Mouse (Mus musculus) gastrocnemius, postnatal 14 days (tissue): Measurements from ENCODE around the gene Irf2bpl. TPM values are rescaled to one million over a fixed set of nuclear protein-coding genes. Genes with fewer than 3 reads are reported as not detected.

ENCODE experiments used
- DNase-seq: peaks from one replicate; pipeline ENCODE4 v3.0.0; 2021; ENCODE audit warnings: mixed read lengths
- intact Hi-C: fragments of 180-260 bp; cut with DNase I; formaldehyde crosslinking; loops from one replicate; pipeline ENCODE4 v1.15.1; 2025; ENCODE audit warnings: low total_unique reads
- long read RNA-seq, 2 experiments: library from polyadenylated mRNA; stranded (forward); transcript quantifications; one replicate each; pipeline ENCODE4 v2.0.0; 2021
- total RNA-seq, 2 experiments: library from RNA; stranded (reverse); gene quantifications; 2 replicates each; pipeline ENCODE4 v1.2.3; 2021

Gene Irf2bpl
- total RNA-seq = 10 to 100 TPM; 41.8 to 42.8 TPM
- long read RNA-seq, experiment 1, full-length matches to known transcripts = 32 of 33 reads
- long read RNA-seq, experiment 1, partial matches to known transcripts = 0 of 33 reads
- long read RNA-seq, experiment 1, other reads (novel, unspliced or antisense) = 1 of 33 reads
- long read RNA-seq, experiment 2, full-length matches to known transcripts = 31 of 33 reads
- long read RNA-seq, experiment 2, partial matches to known transcripts = 0 of 33 reads
- long read RNA-seq, experiment 2, other reads (novel, unspliced or antisense) = 2 of 33 reads

DNA sequence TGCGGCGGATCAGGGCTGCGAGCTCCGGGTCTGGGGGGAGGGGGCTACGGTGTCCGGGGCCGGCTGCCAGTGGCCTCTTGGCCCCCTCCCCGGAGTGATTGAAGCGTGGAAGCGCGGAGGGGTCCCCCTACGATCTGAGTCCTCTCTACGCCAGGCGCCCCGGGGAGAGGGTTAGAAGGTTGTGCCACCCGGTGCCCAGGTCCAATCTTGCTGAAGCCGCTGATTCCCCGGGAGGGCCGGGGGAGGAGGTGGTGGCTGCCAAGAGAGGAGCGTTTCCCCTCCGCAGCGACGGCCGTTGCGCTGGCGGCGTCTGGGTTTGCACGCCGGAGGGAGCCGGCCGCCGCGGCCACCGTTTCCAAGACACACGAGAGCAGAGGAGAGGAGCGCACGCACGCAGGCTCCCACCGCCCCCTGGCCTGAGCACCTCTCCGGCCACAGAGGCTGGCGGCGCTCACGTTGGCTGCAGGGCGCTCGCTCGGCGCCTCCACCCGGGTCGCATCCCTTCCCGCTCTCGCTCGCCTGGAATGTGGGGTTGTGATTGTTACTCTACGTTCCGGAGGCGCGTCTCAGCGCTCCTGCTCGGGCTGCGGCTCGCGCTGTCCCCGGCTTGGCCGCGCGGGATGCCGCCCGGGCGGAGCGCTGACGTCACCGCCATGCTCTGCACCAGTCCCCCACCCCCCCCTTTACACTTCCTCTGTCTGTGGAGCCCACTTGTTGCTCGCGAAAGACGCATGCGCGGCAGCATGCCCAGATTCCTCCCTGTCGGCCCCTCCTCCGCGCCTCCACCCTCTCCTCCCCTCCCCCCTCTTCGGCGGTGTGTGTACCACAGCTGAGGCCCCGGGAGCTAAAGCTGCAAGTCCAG, at the start of gene Irf2bpl:
Irf2bpl (minus strand) TSS at position 602 of the 862 bp plus-strand sequence.
- DNase-seq = peak; percentile 100
- intact Hi-C loops = loop anchor here (5.0 kb wide), 1 partner anchor 77 kb away; no protein-coding TSS in a partner anchor

DNA sequence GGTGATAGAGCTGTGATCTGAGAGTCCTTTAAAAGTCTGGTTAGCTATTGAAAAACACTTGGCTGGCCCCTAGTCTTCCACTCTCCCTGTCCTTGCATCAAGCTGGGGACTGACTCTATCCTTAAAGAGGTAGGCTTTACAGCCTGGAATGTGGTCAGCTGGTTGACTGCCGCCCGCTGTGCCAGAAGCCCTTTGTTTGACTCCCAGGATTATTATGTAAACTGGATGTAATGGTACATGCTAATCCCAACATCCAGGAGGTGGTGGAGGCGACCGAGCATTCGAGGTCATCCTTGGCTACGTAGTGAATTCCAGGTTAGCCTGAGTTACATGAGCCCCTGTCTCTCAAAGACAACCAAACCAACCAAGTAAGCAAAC, 48.0 kb upstream of the Irf2bpl start:
- intact Hi-C loops = no loop called here

DNA sequence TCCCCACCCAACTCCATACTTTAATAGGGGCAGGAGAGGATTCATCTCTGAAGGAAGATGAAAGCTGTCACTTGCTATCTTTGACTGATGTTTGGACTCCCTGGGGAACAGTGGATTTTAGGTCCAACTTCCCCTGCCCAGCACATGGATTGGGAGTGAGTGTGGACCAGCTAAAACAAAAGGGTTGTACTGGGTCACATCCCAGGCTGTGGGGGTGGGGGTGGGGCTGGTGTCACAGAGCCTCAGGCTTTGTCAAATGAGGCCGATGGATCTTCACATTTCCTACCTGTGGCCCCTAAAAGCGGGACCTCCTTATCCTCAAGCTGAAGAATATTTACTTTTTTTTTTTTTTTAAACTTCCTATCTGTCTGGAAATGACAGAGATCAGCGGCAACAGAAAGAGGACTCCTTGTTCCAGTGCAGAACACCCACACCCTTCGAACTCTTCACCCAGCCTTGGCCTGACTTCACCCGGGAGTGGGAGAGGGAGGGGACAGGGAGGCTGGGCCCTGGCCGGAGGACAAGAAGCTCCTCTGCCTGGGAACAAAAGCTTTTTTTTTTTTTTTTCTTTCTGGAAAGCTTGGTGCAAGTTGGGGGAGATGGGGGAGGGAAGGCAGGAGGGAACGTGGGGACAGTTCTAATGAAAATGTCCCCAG, 47.4 kb upstream of the Irf2bpl start:
- intact Hi-C loops = no loop called here
- DNase-seq = peak; percentile 90

More for the DNA sequence above, 48.0 kb upstream of the Irf2bpl start:
- peak; percentile 69 for DNase-seq

DNA sequence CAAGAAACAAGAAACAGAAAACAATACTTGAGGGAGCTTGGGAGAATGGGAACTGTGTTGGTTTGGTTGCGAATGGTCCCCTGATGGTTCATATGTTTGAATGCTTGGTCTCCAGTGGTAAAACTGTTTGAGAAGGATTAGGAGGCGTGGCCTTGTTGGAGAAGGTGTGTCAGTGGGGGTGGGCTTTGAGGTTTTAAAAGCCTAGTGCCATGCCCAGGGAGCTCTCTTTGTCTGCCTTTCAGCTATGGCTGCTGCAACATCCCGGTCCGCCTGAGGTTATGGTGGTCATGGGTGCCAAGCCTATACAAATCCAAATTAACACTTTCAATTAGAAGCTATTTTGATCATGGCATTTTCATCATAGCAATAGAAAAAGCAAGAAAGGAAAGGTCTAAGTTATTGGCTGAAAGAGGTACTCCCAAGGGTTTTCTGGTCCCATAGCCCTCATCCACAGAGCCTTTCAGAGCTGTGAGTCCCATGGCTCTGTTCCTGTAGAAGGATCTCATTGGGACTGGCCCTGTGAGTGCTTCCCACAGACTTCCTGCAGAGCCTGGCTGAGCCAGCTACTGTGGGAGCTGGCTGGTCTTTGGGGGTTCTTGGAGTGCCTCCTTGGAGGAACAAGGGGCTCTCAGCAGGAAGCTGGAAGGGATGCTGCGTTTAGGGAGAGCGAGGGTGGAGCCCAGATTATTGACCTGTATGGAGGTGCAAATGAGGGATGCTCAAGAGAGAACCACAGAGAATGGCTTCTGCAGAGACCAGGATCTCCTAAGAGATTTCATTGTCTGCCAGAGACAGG, 46.5 kb upstream of the Irf2bpl start:
- DNase-seq = no peak
- intact Hi-C loops = no loop called here

DNA sequence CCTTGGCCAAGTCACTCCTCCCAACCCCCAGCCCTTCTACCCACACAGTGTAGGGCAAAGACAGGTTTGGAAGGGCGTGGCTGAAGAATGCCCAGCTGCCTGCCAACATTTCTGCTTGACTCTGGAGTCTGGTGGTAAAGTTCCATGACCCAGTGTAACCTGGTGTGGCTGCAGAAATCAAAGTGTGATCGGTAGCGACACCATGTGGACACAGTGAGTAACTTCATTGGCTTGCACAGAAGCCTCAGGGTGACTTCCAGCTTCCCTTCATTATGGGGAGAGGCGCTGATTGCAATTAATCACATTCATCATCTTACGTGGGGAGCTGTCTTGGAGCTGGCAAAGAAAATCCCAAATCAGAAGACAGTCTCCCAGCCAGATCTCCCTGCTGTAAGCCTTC, 39.2 kb upstream of the Irf2bpl start:
- intact Hi-C loops = loop anchor here (5.0 kb wide), 1 partner anchor 152 kb away; no protein-coding TSS in a partner anchor
- DNase-seq = peak; percentile 73

DNA sequence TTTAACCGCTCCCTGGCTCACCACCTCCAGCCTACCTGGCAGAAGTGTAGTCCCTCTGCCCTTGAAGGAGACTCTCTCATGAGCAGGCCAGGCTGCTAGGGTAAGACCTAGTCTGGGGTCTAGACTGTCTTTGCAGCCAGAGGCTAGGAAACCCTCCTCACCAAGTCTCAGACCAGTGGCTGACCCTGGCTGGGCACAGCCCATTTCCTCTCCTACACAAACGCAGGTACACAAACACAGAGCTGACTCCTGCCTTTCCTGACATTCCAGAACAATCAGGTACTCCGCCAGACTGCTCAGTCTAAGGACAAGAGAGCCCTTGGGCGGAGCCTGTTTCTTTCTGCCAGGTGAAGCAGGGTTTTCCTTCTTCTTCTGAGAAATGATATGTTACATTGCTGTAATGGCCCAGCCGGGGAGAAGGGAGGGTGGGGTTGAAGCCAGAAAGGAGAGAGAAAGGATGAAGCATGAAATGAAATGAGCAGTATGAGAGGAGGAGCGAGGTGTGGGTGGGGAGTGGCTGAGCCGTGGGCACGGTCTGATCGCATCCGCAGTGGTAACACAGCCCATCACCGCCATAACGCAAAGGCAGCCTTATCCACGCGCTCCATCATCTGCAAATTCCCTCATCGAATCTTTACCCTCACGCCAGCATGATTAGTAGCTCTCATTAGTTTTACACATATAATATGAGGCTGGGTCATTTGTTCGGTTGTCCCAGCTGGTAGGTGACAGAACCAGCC, 34.6 kb upstream of the Irf2bpl start:
- no peak for DNase-seq
- intact Hi-C loops = no loop called here

DNA sequence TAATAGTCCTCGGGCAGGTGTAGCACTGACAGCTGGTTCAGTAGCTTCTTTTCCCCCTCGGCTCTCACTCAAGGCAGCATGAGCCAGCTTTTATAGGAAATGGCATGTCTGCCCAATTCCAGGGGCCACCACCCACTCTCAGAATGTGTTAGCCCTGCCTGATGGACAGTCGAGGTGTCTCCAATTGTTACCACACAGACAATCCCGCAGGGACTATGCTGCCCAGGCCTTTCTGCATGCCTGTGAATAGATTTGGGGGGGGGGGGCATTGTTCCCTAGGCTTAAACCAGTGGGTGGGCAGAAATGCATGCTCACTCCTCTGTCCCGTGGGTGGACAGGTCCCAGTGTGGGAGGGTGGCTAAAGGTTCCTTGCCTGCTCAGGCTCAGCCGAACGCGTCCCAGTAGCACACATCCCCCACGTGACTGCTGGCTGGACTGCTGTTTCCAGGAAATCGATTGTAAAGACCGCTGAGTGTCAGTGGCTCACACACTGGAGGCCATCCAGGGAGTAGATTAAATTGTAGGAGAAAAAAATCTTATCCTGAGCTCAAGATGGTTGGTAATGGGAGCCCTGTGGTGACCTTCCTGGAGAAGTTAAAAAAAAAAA, 33.9 kb upstream of the Irf2bpl start:
- DNase-seq = peak; percentile 57
- intact Hi-C loops = no loop called here

DNA sequence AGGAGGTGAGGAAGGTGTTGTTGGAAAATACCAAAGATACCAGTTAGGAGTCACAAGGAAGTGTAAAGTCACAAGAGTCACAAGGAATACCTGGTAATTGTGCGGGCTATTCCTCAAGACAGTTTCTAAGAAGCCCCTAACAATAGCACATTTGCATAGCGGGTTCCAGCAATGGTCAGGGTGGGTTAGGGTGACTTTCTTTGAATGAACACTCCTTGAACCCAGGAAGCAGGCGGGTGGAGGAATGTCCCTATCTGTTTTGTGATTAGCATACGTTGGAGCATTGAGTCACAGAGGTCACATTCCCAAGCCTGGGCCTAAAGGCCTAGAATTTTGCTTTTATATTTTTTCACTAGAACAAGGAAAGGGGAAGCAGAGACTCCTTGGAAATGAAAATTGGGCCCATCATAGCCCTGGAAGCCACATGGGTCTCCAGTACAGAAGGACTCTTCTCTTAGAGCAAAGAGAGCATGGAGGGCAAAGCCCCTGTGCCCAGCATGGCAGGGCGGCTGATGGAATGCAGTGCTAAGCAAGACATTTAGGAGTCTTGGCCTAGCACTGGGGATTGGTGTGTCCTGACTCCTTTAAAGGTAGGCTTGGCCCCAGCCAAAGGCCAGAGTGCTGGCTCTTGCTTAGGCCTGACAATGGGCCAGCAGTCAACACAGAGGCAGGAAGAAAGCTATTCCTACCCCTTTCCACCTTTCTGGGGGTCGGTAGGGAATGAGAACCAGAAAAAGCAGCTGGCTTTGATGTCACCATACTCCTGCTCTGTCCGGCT, 32.4 kb upstream of the Irf2bpl start:
- intact Hi-C loops = no loop called here
- no peak for DNase-seq

DNA sequence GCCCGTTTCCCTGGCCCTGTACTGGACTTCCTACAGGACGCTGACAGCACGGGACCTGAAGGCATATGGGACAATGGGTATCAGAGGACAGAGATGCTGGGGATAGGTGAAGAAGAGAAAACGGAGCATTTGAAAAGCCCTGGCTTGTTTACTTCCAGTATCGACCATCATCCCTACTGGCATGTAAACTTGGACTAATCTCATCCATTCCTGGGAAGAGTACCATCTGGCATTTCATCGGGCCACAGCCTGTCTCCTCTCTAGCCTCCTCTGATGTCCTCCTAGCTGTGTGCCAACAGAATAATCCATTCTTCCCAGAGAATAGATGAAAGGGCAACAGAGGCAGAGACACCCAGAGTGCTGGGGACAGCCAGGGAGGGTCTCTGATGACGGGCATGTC, 31.0 kb upstream of the Irf2bpl start:
- intact Hi-C loops = no loop called here
- no peak for DNase-seq

DNA sequence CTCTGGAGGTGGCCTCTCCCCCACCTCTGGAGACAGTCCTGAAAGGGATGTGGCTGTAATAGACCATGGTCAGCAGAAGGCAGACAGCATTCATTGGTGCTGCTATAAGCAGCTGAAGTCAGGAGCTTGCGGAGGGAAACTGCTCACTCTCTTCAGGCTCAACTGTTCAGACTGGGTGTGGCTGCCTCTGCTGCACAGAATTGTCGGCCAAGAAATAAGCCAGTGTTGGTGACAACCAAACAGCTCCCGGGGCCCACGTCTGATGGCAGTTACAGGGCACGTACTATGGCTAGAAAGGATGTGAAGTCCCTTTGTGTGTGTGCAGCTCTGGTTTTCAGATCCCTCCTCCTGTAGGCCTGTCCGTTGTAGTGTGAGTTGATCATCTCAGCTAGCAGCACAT, 30.2 kb upstream of the Irf2bpl start:
- no peak for DNase-seq
- intact Hi-C loops = loop anchor here (5.0 kb wide), 1 partner anchor 122 kb away; no protein-coding TSS in a partner anchor

DNA sequence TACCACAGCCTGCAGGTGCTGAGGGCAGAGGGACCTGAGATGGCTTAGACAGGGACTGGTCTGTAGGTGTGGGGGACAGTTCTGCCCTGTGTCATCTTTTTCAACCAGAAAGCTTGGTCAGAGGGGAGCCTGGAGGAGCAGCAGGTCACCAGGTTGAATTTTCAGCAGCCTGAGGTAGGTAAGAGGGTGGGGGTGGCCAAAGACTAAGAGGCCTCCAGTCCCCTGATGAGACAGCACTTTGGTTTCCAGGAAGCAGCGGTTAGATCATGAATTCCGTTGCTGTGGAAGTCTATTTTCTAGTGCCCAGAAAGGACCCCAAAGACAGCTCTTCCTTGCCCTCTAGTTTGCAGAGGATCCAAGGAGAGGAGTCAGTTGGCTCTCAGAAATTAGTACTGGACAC, 29.8 kb upstream of the Irf2bpl start:
- no peak for DNase-seq
- intact Hi-C loops = loop anchor here (5.0 kb wide), 1 partner anchor 122 kb away; no protein-coding TSS in a partner anchor

DNA sequence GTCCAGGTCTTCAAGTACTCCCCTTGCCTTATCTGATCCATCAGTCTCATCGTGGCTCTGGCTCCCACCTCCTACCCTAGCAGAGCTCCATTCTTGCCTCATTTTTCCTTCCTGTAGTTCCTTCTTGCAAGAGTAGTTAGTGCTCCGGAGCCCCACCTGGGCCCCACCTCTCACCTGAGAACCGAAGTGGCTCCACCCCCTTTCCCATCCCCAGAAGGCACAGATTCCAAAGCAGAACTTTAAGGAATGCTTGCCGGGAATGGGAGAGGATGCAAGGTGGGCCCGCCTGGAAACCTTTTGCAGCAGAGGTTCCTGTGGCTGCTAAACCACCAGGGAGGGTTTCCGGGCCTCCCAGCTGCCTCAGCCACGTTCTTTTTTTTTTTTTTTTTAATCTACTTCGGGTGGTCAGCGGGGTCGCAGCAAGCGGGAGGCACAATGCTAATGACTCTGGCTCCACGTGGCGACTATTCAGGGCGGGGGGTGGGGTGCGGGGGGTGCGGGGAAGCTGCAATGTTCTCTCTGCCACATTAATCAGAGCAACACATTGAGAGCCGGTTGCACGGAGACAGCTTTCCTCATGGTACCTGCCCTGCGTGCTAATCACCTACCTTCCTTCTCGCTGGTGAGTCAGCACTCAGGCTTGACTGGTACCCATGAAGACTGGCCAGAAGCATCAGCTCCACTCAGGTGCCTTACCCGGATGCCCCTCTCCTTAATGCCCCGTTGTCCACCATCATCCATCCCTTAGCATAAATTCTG, 27.9 kb upstream of the Irf2bpl start:
- intact Hi-C loops = loop anchor here (5.0 kb wide), 1 partner anchor 120 kb away; no protein-coding TSS in a partner anchor
- DNase-seq = no peak

DNA sequence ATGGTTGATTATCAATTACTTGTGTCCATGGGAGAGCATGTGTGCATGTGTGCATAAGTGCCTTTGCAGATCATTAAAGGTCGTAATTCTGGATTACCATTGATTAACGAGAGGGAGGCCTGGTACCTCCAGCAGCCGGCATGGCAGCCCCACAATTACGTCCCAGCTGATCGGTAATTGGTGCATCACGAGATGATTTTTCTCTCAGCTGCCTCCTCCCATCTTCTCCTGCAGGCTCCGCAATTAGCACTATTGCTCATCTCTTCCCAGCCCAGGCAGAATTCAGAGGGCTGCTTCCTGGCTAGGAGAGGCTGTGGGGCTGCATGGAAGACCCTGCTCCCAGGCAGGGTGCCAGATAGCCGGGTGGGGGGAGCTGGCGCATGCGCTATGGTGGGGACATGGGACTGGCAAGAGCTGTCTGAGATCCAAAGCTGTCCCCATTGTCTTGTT, 26.9 kb upstream of the Irf2bpl start:
- no peak for DNase-seq
- intact Hi-C loops = loop anchor here (5.0 kb wide), 1 partner anchor 119 kb away; no protein-coding TSS in a partner anchor

DNA sequence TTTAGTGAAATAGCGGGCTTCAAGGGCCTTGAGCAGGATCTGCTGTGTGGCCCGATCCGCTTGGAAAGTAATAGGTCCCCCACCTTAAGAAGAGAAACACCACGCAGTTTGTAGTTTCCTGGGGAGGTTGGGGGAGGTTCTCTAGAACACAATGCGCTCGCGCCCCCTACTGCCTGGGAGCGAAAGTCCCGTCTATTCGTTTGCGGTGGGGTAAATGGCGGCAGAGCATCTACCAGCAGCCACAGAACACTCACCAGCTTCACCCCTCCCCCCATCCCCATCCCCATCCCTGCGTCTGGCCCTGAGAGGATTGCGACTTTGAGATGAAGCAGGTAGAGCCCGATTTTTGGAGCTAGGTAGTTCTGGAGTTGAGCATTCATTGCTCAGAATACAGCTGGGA, 21.8 kb upstream of the Irf2bpl start:
- DNase-seq = peak; percentile 85
- intact Hi-C loops = no loop called here

DNA sequence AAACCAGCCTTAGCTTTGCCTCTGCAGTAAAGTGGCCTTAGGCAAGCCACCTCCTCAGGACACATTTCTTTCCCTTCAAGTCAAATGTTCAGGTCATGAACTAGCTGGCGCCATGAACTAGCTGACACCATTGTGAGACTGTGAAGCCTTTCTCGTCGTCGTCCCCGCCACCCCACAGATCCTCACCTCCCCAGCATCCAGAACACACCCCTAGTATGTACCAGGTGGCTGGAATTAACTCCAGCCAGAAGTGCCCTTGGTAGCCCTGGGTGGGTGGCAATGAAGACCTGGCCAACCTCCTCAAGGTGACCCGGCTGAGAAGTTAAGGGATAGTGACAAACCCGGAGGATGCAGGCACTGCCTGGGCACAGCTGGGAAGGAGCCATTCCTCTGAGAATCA, 21.3 kb upstream of the Irf2bpl start:
- intact Hi-C loops = no loop called here
- no peak for DNase-seq

DNA sequence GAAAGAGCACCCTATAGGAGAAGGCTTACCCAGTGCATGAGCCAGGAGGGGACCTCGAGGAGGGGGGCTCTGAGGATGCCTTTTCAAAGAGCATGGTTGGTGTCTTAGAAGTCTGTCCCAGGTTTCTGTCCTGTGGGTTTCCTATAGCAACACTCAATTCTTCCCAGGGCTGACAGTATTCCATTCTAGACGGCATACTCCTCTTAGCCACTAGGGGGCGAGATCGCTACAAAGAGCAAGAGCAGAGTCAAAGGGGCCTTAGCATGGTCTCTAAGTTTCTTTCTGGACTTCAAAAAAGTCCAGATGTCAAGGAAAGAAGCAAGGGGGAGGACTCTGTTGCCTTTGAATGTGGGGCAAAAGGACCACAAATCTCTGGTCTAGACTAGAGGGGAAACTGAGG, 20.6 kb upstream of the Irf2bpl start:
- intact Hi-C loops = no loop called here
- DNase-seq = peak; percentile 63
